Mouse (Mus musculus) kidney, adult 9 months (tissue): ENCODE measurements at regions not wholly inside any gene's neighbourhood (a gene's known extent, or its start where the extent isn't known, plus 50 kb on each side); places are given as distances from the start of the nearest gene placed in this dataset.

Experiments used
- DNase-seq: peaks from one replicate; pipeline ENCODE4 v3.0.0; 2022

DNA sequence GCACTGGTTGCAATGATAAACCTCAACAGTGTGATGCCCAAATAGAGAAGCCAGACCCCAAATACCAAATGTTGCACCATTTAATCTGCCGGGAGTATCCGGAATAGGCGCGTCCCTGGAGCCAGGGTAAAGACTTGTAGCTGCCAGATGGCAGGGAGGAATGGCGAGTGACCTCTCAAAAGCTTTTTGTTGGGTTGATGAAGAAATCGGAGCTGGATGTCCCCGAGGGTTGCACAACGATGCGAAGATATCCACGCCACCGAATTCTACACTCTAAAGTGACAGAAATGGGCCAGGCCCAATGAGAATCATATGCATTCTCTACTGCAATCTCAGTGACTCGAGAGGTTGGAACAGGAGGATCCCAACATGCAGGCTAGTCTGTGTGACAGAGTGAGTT lies 312.1 kb upstream of the Dio3 start:
- no peak for DNase-seq

DNA sequence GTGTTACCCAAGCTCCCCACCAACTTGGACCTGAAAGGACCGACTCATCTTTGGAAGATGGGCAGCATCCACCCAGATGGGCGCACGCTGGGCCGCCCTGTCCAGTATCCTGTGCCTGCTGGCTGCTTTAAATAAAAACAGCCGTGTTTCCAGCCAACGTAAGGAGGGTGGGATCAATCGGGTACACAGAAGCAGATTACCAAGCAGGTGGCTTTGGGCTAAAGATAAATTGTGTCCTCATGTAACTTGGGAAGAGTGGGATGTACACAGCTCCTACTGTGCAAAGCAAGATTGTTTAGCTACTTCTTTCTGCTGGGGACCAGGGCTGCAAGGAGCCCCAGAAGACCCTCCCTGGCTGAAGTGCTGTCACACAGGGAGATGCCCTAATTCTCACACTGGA lies 310.6 kb upstream of the Dio3 start:
- no peak for DNase-seq

DNA sequence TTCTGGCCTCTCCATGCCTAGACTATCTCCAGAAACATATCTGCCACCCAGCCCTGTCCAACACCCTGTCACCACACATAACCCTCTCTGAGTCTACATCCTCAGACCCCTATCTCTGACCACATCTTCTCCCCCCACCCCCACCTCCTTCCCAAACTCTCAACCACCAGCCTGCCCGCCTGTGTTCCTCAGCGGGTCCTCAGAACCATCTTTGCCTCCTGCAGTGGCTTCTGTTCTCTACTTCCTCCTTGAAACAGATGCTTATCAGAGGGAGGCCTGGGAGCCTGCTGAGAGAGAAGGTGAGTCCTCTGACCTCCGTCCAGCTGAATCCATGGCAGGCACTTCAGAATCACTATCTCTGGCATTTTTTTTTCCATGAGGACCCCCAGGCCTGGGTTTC lies 307.4 kb upstream of the Dio3 start:
- no peak for DNase-seq

DNA sequence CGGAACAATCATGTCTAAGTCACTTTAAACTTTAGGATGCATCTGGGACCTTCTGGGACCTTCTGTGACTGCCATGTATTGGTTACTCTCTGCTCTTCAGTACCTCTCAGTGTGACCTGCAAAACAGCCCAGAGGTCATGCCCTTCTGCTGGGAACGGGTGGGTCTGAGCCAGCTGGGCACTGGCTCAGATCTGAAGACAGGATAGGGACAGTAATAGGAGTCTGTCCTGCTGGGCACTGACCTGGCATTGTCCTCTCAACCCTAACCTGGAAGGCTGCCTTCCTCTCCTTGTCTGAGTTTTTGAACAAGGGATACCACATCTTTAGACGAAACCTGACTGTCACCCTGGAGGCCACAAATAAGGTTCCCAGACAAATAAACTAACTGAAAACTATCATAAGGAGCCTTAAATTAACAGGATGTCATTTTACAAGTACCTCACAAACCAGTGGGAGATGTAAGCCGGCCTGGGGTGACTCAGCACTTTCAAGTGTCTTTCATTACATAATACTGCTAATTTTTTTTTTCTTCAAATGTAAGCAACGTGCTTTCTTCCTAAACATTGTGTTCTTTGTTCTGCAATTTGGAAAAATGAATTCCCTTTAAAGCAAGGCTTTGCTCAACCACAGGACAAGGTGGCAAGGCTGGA lies 306.4 kb upstream of the Dio3 start:
- DNase-seq = peak; percentile 45

DNA sequence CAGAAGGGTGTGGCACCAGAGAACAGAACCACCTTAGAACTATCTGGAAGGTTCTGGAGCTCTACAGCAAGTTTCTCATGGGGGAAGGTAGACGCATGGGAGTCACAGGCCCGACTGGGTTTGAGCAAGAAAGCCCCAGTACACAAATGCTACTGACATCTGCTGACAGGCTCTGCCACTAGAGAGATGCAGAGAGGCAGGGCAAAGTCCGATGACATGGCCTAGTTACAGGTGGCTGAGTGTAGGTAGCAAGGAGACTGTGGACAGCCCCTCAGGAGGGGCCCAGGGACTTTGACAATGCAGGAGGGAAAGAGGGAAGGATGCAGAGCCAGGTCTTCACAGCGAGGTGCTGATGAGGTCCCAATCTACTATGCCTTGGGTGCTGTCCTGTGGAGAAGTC lies 305.3 kb upstream of the Dio3 start:
- peak; percentile 26 for DNase-seq

DNA sequence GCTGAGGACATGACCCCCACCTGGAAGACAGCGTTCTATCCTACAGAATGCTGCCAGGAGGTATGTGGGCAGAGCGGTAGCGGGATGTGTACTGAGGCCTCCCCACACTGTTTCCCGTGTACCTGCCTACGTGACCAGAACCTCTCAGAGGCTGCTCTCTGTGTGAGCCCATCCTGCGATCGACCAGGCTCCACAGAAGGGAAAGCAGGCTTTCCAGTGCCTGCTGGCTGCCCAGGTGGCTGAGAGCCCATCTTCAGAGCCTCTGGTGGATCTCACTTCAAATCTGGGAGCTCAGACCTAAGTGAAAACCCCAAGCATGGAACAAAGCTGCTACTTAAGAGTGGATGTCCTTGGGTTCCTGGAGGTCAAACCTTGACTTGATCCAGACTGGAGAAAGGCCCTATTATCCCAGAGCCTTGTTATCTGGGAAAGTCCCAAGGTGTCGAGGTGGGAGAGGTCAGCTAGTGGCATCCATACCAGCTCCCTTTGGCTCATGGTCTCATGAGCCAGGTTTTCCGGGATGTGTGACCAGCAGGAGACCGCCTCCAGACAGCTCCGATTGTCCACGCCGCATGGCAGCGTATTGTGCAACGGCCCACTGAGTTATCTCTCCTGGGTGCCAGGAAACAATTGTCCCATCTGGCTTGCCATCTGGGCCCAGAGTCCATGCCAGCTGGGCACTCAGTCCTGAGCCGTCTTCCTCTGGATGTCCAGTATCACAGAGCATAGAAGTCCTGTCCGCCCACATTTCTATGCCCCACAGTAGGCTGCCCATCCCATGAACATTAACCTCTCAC lies 303.5 kb upstream of the Dio3 start:
- DNase-seq = no peak

DNA sequence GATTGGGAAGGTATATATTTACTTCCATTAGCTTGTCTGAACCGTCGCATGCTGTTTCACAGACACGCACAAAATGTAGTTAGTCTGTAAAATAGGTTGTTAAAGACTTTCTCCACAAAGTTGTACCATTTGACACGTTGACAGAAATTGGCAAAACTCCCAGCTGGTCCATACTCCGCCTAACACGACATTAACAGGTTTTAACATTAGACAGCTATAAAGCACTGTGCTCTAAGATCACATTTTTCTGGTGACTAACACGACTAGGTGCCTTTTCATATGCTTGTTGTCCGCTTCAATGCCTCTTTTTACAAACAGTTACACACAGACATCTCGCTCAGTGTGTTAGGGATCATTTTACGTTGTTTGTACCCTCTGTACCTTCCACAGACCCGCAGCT lies 294.2 kb upstream of the Dio3 start:
- DNase-seq = no peak

DNA sequence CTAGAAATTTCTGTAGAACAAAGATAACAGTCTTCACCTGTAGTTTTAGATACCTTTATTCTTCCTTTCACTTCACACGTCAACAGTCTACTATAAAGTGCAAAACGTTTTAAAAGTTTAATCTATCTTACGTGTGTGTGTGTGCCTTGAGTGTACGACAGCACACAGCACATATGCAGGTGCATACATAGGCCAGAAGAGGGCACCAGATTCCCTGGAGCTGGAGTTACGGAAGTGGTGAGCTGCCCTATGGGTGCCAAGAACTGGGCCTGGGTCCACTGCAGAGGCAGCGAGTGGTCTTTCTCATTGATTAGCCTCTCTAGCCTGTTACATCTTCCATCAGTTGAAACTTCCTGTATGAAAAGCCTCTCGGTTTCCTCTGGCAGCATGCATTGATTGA lies 285.5 kb upstream of the Dio3 start:
- DNase-seq = no peak

DNA sequence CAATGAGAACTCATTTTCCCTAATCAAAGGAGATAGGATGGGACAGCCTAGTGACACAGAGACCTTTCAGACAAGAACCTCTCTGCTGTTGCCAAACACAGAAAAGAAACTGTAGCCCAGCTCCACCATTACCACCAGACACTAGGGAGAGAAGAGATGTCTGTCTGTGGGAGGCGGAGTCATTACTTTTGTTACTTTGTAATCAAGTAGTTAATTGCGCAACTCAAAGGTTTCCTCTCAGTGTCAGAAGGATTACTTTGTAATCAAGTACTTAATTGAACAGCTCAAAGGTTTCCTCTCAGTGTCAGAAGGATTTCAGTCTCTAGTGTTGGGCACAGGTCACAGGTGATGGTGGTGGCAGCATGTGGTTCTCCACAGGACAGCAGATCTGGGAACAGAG lies 276.2 kb upstream of the Dio3 start:
- peak; percentile 14 for DNase-seq

DNA sequence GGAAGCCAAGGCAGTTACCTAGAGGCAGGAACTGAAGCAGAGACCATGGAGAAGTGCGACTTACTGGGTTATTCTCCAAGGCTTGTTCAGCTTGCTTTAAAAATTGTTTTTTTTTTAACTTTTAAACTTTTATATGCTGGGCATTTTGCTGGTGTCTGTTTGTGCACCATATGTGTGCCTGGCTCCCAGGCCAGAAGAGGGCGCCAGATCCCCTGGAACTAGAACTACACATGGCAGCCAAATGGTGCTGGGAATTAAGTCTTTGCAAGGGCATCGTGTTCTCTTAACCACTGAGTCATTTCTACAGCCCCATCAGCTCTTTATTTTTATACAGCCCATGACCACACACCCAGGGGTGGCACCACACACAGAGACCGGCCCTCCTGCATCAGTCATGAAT lies 269.7 kb upstream of the Dio3 start:
- DNase-seq = no peak

DNA sequence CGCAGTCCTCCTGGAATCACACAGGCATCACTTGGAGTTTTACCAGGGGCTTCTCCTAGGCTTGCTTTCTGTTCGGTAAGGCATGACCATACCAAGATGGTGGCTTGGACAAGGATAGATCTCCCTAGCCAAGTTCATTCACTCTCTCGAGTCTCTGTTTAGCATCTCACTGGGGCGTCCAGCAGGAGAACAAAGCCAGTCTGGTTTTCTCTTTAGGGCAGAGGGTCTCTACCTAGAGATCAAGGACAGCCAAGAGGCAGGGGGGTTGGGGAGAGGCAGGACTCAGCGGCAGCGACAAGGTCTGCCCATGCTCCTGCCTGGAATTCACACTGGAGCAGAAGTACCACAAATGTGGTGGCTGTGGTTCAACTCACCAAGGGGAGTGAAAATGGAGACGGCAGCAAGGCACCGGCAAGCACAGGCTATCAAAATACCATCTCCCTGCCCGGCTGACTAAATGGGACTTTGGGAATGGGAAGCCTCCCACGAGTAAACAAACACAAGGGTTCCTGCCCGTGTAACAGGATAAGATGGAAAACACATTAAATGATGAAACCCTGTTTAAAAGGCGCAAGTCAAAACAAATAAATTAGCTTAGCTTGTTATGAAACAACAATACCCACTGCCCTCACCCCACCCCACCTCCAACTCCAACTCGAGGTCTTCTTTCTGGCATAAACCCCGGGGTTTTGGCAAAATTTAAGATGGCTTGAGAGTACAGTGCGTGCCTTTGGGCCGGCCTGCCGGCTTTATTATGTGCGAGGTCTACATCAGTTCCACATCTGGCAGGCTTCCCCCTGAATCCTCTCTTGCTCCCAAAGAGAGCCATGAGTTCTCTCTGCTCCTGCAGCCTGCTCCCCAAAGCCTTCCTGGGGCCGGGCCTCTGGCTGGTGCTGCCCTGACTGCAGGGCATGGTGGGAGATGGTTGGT lies 258.1 kb upstream of the Dio3 start:
- DNase-seq = no peak

DNA sequence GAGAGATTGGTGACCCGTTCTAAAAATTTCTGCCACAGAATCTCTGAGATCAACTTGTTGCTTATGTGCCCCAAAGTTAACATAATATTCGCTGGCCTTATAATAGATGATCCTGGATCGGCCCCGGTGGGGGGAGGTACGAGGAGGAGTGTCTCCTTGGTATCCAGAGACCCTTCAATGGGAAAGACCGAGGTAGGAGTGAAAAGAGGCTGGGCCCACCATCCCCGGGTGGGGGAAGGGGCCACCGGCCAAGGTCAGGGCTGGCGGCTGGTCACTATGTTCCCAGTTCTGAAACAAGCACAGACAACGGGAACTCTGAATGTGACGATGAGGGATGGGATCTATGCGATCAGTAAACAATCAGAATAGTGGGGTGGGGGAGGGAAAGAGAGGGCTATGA lies 257.2 kb upstream of the Dio3 start:
- no peak for DNase-seq

DNA sequence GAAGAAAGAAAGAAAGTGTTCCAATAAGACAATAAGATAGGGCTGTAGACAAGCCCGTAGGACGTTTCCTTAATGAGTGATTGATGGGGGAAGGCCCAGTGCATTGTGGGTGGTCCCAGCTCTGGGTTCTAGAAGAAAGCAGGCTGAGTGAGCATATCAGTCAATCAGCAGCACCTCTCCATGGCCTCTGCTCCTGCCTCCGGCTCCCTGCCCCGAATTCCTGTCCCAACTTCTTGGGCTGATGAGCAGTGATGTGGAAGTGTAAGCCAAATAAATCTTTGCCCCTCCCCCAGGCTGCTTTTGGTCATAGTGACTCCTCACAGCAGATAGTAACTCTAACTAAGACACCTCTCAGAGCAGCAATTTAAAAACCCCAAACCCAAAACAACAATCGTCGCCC lies 256.2 kb upstream of the Dio3 start:
- DNase-seq = no peak

DNA sequence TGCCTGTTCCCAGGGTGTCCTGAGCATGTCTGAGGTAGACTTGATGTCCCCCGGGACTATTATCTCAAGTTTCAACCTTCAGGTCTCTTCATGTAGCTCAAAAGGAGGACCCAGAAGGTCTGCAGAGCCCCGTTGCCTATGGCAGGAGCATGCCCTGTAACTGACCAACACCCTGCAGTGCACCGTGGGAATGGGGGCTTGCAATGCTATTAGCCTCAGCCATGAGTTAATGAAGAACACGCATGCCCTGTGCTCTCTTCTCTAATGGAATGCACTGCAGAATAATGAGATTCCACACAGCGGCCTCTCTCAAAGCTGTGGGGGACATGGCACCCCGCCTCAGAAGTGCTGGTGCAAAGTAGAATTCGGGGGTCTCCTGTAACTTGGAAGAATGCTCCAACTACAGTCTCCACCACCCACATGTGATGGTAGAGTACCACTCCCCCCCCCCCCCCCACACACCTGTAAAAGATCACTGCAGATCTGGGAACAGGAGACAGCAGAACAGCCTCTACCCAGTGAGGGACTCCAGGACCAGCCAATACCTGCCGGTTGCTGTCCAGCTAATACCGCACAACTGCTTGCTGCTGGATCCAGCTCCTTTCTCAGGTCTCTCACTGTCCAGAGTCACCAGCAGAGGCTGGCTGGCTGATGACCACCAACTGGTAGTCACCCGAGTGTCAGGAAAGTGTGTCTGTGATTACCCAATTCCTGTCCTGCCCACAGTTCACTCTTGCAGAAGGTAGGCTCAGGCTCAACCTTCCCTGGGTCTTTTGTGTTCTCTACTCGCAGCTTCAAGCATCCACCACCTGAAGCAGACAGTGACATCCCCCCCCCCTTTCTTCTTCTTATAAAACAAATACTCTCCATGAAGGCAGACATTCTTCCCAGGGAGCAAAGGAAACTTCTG lies 255.4 kb upstream of the Dio3 start:
- DNase-seq = no peak

DNA sequence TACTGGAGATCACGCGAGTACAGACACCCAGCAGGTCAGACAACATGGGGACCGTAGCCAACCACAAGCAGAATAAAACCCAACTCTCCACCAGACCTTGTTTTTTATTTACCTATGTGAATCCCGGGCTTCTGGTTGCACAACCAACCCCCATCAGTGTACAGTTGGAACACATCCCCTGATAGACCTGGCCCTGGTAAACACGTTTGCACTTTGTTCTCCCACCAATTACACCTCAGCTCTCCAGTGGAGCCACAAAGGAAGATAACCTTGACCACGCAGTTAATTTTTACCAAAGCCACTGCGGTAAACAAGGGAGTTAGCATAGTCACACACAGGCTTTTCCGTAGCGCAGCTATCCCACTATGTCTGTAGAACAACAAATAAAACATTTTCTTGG lies 254.6 kb upstream of the Dio3 start:
- peak; percentile 71 for DNase-seq

DNA sequence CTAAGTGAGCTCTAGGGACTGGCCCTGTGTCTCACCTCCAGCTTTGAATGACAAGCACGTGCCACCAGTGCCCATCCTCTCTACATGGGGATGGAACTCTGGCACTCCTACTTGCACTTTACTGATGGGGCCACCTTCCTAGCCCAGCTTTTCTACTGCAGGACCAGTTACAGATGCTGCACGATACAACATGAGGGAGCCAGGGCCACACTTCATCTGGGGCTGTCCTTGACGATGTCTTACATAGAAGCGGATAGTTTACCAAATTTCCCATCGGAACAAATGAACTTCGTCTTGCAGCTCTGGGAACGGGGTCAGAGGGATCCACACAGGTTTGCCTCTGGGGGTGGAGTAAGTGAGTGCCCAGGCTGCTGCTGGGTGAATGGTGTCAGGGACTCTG lies 253.7 kb upstream of the Dio3 start:
- no peak for DNase-seq

DNA sequence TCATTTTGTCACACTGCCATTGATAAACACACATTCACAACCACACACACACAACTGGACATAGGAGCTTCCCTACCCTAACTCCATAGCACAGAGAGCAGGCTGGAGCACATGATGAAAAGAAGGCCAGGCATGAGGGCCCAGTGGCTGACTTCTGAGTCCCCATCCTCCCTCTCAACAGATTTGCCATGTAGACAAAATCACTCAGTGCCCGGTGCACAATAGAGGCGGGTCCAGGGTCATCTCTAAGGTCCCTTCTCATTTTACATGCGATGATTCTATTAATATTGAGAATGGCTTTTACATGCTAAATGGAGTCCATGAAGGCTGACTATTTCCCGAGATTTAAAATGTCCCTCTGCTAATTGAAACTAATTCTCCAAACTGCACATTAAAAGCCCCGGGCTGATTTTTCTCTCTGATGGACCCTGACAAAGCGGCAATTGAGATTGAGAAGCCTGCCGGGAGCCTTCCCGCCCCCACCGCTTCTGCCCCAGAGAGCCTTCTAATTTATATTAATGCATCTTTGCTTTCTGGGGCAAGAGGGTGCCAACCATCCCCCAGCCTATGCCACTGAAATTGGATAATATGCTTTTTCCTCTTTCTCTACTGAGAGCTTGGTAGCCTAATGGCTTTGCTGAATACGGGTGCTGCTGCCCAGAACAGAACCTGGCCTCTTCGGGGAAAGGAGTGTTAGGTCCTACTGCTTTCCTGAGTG lies 252.7 kb upstream of the Dio3 start:
- DNase-seq = no peak

DNA sequence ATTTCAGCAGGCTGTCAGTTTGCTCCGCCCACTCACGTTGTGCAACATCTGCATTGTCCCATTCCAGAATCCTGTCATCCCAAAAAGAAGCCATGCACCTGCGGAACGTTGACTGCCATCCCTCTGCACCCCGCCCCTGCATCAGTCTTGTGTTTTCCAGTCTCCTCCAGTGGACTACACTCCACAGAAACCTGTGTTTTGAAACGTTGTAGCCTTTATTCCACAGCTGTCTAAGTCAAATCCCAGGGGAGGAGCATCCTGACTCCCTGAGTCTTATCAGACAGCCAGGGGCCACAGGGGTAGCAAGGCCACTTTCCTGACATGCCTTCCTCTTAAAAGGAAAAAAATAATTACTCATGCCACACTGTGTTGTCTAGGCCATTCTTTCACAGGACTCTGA lies 251.5 kb upstream of the Dio3 start:
- no peak for DNase-seq

DNA sequence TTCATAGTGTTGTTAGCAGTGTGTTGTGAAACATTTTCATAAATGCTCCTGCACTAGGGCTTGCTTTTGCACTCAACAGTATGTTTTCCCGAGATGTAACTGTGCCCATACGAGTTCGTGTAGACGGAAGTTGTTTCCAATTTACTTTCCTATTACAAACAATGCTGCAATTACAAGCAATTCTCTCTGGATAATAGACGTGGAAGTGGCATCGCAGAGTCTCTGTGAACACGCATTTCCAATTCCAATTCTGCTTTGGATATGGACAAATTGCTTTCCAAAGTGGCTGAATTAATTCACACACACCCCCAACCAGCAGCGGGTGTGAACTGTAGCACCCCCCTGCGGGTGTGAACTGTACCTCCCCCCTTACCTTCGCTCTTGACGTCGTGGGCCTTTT lies 250.9 kb upstream of the Dio3 start:
- no peak for DNase-seq

DNA sequence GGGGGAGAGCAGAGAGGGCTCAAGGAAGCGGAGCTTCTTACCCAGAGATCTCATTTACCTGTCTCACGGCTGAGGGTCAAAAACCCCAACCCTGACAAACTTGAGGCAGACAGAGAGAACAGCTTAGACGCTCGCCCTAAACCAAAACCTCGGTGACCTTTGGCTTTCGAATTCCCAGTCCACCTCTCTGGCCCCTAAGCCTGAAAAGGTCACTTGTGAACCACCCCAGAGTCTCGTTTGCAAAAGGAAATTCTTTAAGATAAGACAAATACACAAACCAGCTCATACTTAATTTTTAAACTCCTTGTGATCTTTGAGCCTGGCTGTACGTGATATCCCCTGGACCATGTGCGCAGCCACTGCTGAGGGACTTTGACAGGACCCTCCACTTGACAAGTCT lies 250.2 kb upstream of the Dio3 start:
- no peak for DNase-seq

DNA sequence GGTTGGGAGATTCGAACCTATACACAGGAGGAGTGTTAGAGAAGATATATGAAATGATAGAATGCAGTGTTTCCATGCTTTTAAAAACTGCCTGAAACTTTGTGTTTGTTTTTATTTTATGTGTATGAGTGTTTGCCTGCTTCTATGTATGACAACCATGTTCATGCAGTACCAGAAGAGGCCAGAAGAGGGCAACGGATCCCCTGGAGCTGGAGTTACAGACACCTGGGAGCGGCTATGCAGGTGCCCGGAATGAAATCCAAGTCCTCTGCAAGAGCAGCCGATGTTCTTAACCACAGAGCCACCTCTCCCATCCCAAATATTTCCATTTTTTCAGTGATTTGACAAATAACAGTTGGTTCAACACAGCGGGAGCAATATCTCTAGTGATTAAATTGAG lies 247.5 kb upstream of the Dio3 start:
- DNase-seq = peak; percentile 59

DNA sequence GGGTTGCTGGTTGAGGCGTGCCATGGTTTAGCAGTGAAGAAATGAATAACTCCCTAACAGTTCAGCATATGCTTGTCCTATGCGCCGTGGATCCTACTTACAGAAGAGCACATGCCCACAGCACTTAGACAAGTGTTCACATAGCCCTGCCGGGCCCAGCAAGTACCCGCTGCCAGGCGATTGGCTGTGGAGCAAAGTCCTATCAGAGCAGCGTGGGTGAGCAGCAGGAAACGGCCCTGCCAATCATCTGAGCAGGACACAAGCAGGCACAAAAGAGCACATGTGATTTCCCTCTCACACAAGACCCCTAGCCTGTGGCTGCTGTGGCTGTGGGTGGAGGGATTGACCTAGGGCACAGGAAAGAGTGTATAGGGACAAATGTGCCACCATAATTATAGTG lies 243.7 kb upstream of the Dio3 start:
- DNase-seq = no peak
